Mouse (Mus musculus) embryo, embryonic 10 days (tissue): ENCODE data around the gene Epn2.
"Not testable (repeated sequence)": the region's sequence is repeated elsewhere in the genome, so short reads cannot be mapped to it uniquely, and the experiment has no call there.

ENCODE experiments used
- DNase-seq: peaks from one replicate; pipeline ENCODE4 v3.0.0-alpha.2; 2015; ENCODE audit warnings: low spot score

The Epn2 gene

GRCm38 (mm10) chr11:61592061-61592460 is 12.6 kb upstream of the Epn2 start:
- no peak for DNase-seq

- DNase-seq = peak; percentile 21
Observed at GRCm38 (mm10) chr11:61590516-61591213, 11.2 kb upstream of the Epn2 start.

- no peak for DNase-seq
Observed at GRCm38 (mm10) chr11:61585421-61585820, 5.9 kb upstream of the Epn2 start.

GRCm38 (mm10) chr11:61584830-61585229 is 5.3 kb upstream of the Epn2 start:
- DNase-seq = no peak

- no peak for DNase-seq
Observed at GRCm38 (mm10) chr11:61584096-61584495, 4.6 kb upstream of the Epn2 start.

- not testable (repeated sequence) for DNase-seq
Observed at GRCm38 (mm10) chr11:61582808-61583207, 3.3 kb upstream of the Epn2 start.

- no peak for DNase-seq
Observed at GRCm38 (mm10) chr11:61579878-61580381, 443 bp upstream of the Epn2 start.

GRCm38 (mm10) chr11:61578541-61578982 is 925 bp downstream of the Epn2 start:
- DNase-seq = peak; percentile 56

GRCm38 (mm10) chr11:61577991-61578390 is 1.5 kb downstream of the Epn2 start:
- no peak for DNase-seq

GRCm38 (mm10) chr11:61577349-61577748 is 2.1 kb downstream of the Epn2 start:
- DNase-seq = no peak

- no peak for DNase-seq
Observed at GRCm38 (mm10) chr11:61573266-61573665, 6.2 kb downstream of the Epn2 start.

GRCm38 (mm10) chr11:61571225-61571624 is 8.3 kb downstream of the Epn2 start:
- no peak for DNase-seq

- DNase-seq = no peak
Observed at GRCm38 (mm10) chr11:61569671-61570070, 9.8 kb downstream of the Epn2 start.

GRCm38 (mm10) chr11:61564566-61564965 is 14.9 kb downstream of the Epn2 start:
- DNase-seq = no peak

GRCm38 (mm10) chr11:61563939-61564338 is 15.5 kb downstream of the Epn2 start:
- no peak for DNase-seq

- no peak for DNase-seq
Observed at GRCm38 (mm10) chr11:61562421-61562820, 17.1 kb downstream of the Epn2 start.

- no peak for DNase-seq
Observed at GRCm38 (mm10) chr11:61559572-61559971, 19.9 kb downstream of the Epn2 start.

GRCm38 (mm10) chr11:61553015-61553754 is 26.3 kb downstream of the Epn2 start:
- DNase-seq = no peak

GRCm38 (mm10) chr11:61550631-61551030 is 28.9 kb downstream of the Epn2 start:
- DNase-seq = no peak

- no peak for DNase-seq
Observed at GRCm38 (mm10) chr11:61547710-61548109, 31.8 kb downstream of the Epn2 start.

- DNase-seq = no peak
Observed at GRCm38 (mm10) chr11:61546452-61546851, 33.0 kb downstream of the Epn2 start.

GRCm38 (mm10) chr11:61545586-61545985 is 33.9 kb downstream of the Epn2 start:
- no peak for DNase-seq

GRCm38 (mm10) chr11:61541106-61541505 is 38.4 kb downstream of the Epn2 start:
- no peak for DNase-seq
